In genomic region chr11:87666256-87667035, GRCm38 (mm10) we compare ENCODE assay signal across 18 mouse cellular contexts. TPM values are rescaled to one million over a fixed set of nuclear protein-coding genes. Genes with fewer than 3 reads are reported as not detected.
A peak's percentile ranks its signal among the peaks of the same experiment; 100 is the strongest.
DNase-seq lines count a peak whose midpoint lies in the region; ATAC-seq and TF ChIP-seq lines count a peak whose summit lies in the region.
"Had no signal": no experiment of that assay in that cellular context is flagged by ENCODE, and none has a peak within 500 bp of the region (broad histone marks: within the 10 kb centered on the region; RNA-seq: fewer than 3 reads in every experiment).

No protein-coding gene starts in this region.

- H3K27ac ChIP-seq in limb, embryonic 13.5 days = no peak overlapping the region
- H3K27ac ChIP-seq in small intestine, adult 2 months (ENCODE audit: insufficient read depth, low read depth, low read length) = peak overlapping the region; percentile 77
- no peak overlapping the region for H3K27ac ChIP-seq in forebrain, embryonic 15.5 days (replicated peaks)

- H3K4me3 ChIP-seq in erythroblast, embryonic 14.5 days (replicated peaks) = peak overlapping the region; percentile 4
- peak overlapping the region; percentile 36 for H3K4me3 ChIP-seq in lung, adult 2 months (replicated peaks; ENCODE audit: extremely low read depth, low read depth, low read length)
- H3K4me3 ChIP-seq in limb, embryonic 13.5 days = peak overlapping the region; percentile 11; the same call in 1 of the 2 replicates
- H3K4me3 ChIP-seq in small intestine, adult 2 months (ENCODE audit: low read depth, low read length) = peak overlapping the region; percentile 75
- H3K4me3 ChIP-seq in forebrain, embryonic 15.5 days = no peak overlapping the region

- no peaks in the 10 kb centered on the region for H3K9me3 ChIP-seq in erythroblast, embryonic 14.5 days (ENCODE audit: control insufficient read depth, low read length)
- H3K9me3 ChIP-seq in limb, embryonic 13.5 days = no peaks in the 10 kb centered on the region
- no peaks in the 10 kb centered on the region for H3K9me3 ChIP-seq in forebrain, embryonic 15.5 days

- 57% methylated on average over 12 of the region's 12 CpGs for WGBS in lung, adult 2 months
- 68% methylated on average over 12 of the region's 12 CpGs for WGBS in limb, embryonic 13.5 days
- 19% methylated on average over 12 of the region's 12 CpGs for WGBS in small intestine, adult 2 months
- 82% methylated on average over 12 of the region's 12 CpGs for WGBS in forebrain, embryonic 15.5 days

- H3K4me1 ChIP-seq in erythroblast, embryonic 14.5 days (ENCODE audit: control insufficient read depth) = peaks cover 12% of the 10 kb centered on the region
- peaks cover 3% of the 10 kb centered on the region for H3K4me1 ChIP-seq in lung, adult 2 months (ENCODE audit: control insufficient read depth, insufficient read depth, low read length)
- H3K4me1 ChIP-seq in limb, embryonic 13.5 days = peaks cover 7% of the 10 kb centered on the region
- H3K4me1 ChIP-seq in small intestine, adult 2 months (ENCODE audit: control insufficient read depth, insufficient read depth, insufficient read length, low read length) = peaks cover 4% of the 10 kb centered on the region; the same call in 1 of the 2 replicates
- peaks cover 5% of the 10 kb centered on the region; the same call in 1 of the 2 replicates for H3K4me1 ChIP-seq in forebrain, embryonic 15.5 days

- TF ChIP-seq POLR2A in lung, adult 2 months (IDR thresholded peaks at IDR 0.05; ENCODE audit: borderline replicate concordance, extremely low read depth, low read depth, low read length) = no peak
- no peak for TF ChIP-seq POLR2A in small intestine, adult 2 months (IDR thresholded peaks at IDR 0.05; ENCODE audit: low read depth, low read length)

- ATAC-seq in erythroblast, adult 5-6 weeks (replicated peaks; ENCODE audit: low FRiP score, poor library complexity, severe bottlenecking) = no peak
- no peak for ATAC-seq in limb, embryonic 13.5 days (ENCODE audit: low FRiP score, low read depth)
- ATAC-seq in forebrain, embryonic 15.5 days (replicated peaks) = no peak
- ATAC-seq: hindbrain, embryonic 16.5 days; Patski had no signal

- DNase-seq in lung, adult 2 months = no peak
- DNase-seq in lung, postnatal 10 days = no peak
- no peak for DNase-seq in adipocyte (ENCODE audit: low spot score)
- DNase-seq: adrenal gland, postnatal 10 days; B cell, adult 2 months; cerebellum, adult 11 months; midbrain, embryonic 14.5 days; right cerebral cortex, postnatal 4 days; thymus, postnatal 36 days had no signal

- H3K4me2 ChIP-seq in limb, embryonic 13.5 days (replicated peaks) = peak overlapping the region; percentile 29; the same call in 1 of the 2 replicates
- no peak overlapping the region for H3K4me2 ChIP-seq in forebrain, embryonic 15.5 days (replicated peaks)
- H3K4me2 ChIP-seq: heart, embryonic 11.5 days had no signal

- peaks cover 21% of the 10 kb centered on the region for H3K27me3 ChIP-seq in erythroblast, embryonic 14.5 days (ENCODE audit: control insufficient read depth)
- H3K27me3 ChIP-seq in limb, embryonic 13.5 days = peaks cover 14% of the 10 kb centered on the region
- no peaks in the 10 kb centered on the region for H3K27me3 ChIP-seq in small intestine, adult 2 months (ENCODE audit: control insufficient read depth, insufficient read depth, low read length)
- peaks cover 16% of the 10 kb centered on the region; the same call in 1 of the 2 replicates for H3K27me3 ChIP-seq in forebrain, embryonic 15.5 days
- H3K27me3 ChIP-seq: Patski had no signal

- H3K36me3 ChIP-seq in erythroblast, embryonic 14.5 days (ENCODE audit: control insufficient read depth) = no peaks in the 10 kb centered on the region
- H3K36me3 ChIP-seq in limb, embryonic 13.5 days = no peaks in the 10 kb centered on the region
- peaks cover 3% of the 10 kb centered on the region; the same call in 1 of the 2 replicates for H3K36me3 ChIP-seq in small intestine, adult 2 months (ENCODE audit: control insufficient read depth, insufficient read depth, low read length)
- no peaks in the 10 kb centered on the region for H3K36me3 ChIP-seq in forebrain, embryonic 15.5 days

- H3K9ac ChIP-seq in limb, embryonic 13.5 days = no peak overlapping the region
- H3K9ac ChIP-seq in forebrain, embryonic 15.5 days (replicated peaks) = no peak overlapping the region

- no peak for TF ChIP-seq CTCF in lung, adult 2 months (IDR thresholded peaks at IDR 0.05; ENCODE audit: insufficient read depth, low read length)
- no peak for TF ChIP-seq CTCF in small intestine, adult 2 months (IDR thresholded peaks at IDR 0.05; ENCODE audit: extremely low read depth, insufficient read length, insufficient replicate concordance, low read depth, low read length)

RNA-seq across cellular contexts. Expression of gene Rnf43, which starts 3.9 kb away (rescaled TPM):
- 0.08 and 0.64 TPM in 2 replicates for polyA plus RNA-seq in erythroblast, embryonic 14.5 days (2012)
- not detected in 2 replicates for total RNA-seq in erythroblast, adult 5-6 weeks (2015; ENCODE audit: low replicate concordance)
- 0.98 and 1.0 TPM in 2 replicates for total RNA-seq in erythroblast, adult 5-6 weeks (2017; ENCODE audit: low replicate concordance)
- polyA plus RNA-seq in lung, adult 2 months (2012; rRNA removed) = 10.5 and 12.6 TPM in 2 replicates
- 3.2 and 4.2 TPM in 2 replicates for polyA plus RNA-seq in limb, embryonic 13.5 days (2015; fragmentation: Nextera tagmentation; extraction: Ambion mirVana)
- 16.3 and 19.6 TPM in 2 replicates for polyA plus RNA-seq in small intestine, adult 2 months (2012; rRNA removed)
- polyA plus RNA-seq in forebrain, embryonic 15.5 days (2015; fragmentation: Nextera tagmentation; extraction: Ambion mirVana) = 0.66 and 0.92 TPM in 2 replicates

RNA-seq across cellular contexts. Expression of gene Hsf5, which starts 49.5 kb away (rescaled TPM):
- not detected in 2 replicates for polyA plus RNA-seq in erythroblast, embryonic 14.5 days (2012)
- total RNA-seq in erythroblast, adult 5-6 weeks (2015; ENCODE audit: low replicate concordance) = 0.38 TPM in 1 of 2 replicates, not detected in the other
- not detected in 2 replicates for total RNA-seq in erythroblast, adult 5-6 weeks (2017; ENCODE audit: low replicate concordance)
- polyA plus RNA-seq in lung, adult 2 months (2012; rRNA removed) = 0.02 TPM in 1 of 2 replicates, not detected in the other
- 0.29 and 0.42 TPM in 2 replicates for polyA plus RNA-seq in limb, embryonic 13.5 days (2015; fragmentation: Nextera tagmentation; extraction: Ambion mirVana)
- 0.13 and 0.34 TPM in 2 replicates for polyA plus RNA-seq in small intestine, adult 2 months (2012; rRNA removed)
- 0.48 and 0.55 TPM in 2 replicates for polyA plus RNA-seq in forebrain, embryonic 15.5 days (2015; fragmentation: Nextera tagmentation; extraction: Ambion mirVana)
- total RNA-seq: neutrophil, adult 5-6 weeks had no signal
